Mouse (Mus musculus): Measurements from ENCODE around the gene Ppp1r8.
A peak's percentile ranks its signal among the peaks of the same experiment; 100 is the strongest.

Ppp1r8 gene

DNA sequence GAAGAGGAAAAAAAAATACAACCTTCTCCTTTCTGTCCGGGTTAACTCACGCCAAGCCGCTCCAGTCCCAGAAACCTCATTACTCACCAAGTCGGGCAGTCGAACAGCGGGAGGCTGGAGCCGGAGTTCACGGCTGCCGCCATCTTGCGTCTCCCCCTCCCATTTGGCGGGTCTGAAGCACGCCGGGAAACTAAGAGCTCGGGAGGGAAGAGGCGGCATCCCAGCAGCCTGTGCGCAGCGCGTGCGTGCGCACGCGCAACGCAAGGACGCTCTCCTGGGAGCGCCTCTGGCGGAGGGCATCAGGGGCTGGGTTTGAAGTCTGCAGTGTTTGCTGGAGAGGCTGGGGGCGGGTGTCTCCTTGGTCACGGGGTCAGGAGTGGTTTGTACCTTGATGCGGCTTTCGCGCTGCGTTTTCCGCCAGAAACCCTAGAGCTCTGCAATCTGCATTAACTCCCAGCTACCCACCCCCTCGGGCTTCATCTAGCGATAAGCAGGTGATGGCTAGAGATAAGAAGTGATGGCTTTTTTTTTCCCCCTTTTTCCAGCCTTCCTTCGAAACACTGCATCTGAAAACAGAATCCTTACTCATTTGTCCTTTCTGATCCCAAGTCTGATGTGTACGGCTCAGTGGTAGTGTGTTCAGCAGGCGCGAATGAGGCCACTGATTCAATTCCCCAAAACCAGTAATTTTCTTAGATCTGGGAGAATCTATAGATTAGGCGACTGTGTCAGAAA, at the start of gene Ppp1r8:
TSS of gene Ppp1r8 (minus strand) at position 200 of the 735 bp plus-strand sequence.
- DNase-seq (ENCODE audit: low read depth, low spot score), result peak; percentile 98

DNA sequence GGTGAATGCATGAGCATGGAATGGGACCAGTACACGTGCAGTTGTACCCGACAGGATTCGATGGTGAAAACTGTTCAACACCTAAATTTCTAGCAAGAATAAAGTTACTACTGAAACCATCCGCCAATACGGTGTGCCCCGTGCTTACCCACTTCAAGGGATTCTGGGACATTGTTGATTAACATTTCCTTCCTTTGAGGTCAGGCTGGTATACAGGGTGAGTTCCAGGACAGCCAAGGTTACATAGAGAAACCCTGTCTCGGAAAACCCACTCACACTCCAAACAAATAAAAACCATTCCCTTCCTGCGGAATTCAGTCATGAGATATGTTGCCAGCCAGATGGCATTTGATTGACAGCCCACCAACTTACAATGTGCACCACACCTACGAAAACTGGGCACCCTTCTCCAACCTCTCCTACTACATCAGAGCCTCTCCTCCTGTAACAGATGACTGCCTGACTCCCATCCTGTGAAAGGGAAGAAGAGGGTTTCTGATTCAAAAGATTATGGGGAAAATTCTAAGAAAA, 41.9 kb upstream of the Ppp1r8 start:
- DNase-seq (ENCODE audit: low read depth, low spot score), result peak; percentile 55

DNA sequence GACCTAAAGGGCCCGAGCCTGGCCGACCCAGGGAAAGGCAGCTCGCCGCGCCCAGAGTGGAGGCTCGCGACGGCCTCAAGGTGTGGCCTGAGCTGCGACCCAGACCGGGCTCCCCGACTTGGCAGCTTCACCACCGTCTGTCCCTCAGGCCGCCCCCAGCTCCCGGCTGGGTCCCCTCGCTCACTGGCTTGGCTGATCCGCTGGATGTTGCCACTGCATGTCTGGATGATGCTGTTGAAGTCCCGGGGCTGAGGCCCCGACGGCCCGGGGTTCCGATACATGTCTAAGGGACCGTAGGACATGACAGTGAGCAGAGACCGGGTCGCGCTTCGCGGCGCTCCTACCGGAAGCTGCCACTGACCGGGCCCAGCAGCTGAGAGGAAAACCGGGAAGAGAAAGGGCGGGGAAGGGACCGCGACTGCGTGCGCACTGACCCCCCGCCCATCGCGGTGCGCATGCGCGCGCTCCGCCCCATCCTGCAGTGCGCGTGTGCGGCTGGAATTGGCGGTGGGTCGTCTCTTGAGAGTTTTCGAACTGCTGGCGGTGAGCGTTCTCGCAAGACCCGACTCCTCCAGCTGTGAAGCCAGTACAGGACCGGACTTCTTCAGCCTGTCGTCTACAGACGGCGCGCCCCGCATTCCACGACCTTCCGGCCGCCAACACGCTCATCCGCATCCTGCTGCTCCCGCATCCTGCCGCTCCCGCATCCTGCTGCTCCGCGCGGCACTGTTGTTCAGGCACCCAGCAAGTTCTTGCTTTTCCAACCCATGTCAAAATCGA, 41.3 kb upstream of the Ppp1r8 start, which contains the start of gene Stx12:
TSS of gene Stx12 (minus strand) at position 446 of the 780 bp plus-strand sequence.
- peak; percentile 93 for DNase-seq (ENCODE audit: low read depth, low spot score)

DNA sequence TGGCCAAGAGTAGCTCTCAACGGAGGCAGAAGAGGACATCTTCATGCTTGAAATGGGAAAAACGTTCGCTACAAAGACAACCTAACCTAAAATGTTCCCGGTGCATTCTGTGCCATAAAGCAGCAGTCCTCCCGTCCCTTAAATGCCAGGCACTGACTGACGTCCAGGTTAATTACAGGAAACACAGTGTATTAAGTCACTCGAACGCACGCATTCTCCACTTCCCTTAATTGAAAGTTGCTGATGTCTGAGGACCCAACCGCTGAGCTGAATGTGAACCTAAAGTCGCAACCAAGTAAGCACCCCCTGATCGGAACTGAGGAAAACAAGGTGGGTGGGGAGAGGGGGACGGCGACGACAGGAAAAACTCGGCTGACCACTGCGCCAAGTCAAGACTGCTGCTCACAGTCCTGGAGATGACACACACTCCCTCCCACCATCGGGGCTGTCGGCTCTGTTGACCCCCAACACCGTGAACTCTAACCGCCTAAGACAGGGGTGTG, 40.6 kb upstream of the Ppp1r8 start:
- no peak for DNase-seq (ENCODE audit: low read depth, low spot score)

- no peak for DNase-seq (ENCODE audit: low read depth, low spot score)
These were observed 31.6 kb upstream of the Ppp1r8 start for GRCm38 (mm10) chr4:132874363-132875097.

GRCm38 (mm10) chr4:132873481-132874362, 30.8 kb upstream of the Ppp1r8 start:
- DNase-seq (ENCODE audit: low read depth, low spot score), result no peak

DNA sequence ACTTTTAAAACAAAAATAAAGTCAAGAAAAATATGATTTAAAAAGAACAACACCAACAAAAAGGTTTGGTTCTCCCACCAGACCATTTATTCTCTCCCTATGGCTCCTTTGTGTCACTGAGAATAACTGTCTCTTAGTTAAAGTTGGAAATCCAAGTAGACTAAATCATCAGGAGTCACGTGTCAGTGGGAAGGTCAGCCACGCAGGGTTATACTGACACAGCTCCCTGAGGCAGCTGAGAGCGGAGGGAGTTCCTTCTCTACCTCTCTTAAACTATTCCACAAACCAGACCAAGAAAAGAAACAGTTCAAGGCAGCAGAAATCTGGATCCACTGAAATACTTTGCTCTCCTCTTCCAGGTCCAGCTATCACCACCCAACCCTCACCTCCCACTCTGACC, 28.1 kb upstream of the Ppp1r8 start:
- DNase-seq (ENCODE audit: low read depth, low spot score), result no peak

GRCm38 (mm10) chr4:132864856-132865255, 21.9 kb upstream of the Ppp1r8 start:
- DNase-seq (ENCODE audit: low read depth, low spot score), result no peak

GRCm38 (mm10) chr4:132863012-132863411, 20.0 kb upstream of the Ppp1r8 start:
- DNase-seq (ENCODE audit: low read depth, low spot score), result no peak

DNA sequence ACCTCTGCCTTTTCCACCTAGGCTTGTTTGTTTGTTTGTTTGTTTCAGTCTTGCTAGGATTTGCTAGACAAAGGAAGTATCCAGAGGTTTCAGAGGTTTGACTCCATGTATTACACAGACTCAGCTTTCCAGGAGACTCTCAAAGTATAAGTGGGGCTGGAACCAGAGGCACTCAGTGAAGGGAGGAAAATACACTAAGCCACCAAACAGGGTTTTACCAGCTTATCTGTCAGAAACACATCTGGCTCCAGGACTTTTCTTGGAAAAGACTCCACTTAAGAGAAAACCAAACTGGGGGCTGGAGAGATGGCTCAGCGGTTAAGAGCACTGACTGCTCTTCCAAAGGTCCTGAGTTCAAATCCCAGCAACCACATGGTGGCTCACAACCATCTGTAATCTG, 17.9 kb upstream of the Ppp1r8 start:
- DNase-seq (ENCODE audit: low read depth, low spot score), result no peak

DNA sequence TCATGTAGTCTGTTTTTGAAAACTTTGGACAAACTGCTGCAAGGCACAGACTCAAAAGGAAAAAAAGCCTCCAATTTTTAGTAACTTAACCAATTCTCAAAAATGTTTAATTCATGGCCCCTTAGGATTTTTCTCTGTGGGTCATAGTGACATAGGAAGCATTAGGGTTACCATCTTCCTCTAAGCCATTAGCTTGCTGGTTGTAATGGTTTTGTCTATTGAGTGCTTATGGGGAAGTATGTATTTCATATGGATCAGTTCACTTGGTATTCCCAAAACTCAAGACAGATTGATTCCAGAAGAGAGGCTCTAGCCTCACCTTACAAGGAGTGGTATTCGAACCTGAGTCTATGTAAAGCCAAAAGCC, 719 bp upstream of the Ppp1r8 start:
- DNase-seq (ENCODE audit: low read depth, low spot score), result no peak

DNA sequence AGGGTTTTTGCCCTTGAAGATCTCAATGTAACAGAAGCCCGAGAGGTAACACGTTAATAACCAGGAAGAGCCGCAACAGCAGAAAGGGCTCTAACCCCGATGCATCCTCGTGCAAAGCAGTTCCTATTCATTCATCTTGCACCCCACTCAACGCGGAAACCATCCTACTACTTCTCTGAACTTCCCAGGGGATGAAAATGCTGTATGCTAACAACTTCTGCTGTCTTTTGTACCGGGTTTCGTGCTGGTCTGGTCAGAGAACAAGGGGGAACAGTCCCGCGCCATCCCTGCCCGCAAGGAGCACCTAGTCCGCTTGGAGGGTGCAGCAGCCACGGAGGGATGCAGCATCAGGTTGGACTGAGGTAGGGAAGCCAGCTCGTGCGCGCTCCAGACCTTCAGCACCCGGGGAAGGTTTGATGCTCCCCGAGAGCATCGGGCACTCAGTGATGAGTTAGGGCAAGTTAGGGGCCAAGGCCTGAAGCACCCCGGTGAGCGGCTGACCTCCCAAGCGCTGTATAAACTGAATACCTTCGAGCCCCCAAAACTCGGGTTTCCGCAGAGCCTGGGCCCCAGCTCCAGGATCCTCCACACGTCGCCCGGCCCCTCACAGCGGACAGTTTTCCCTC, 575 bp downstream of the Ppp1r8 start:
- peak; percentile 26 for DNase-seq (ENCODE audit: low read depth, low spot score)

GRCm38 (mm10) chr4:132841493-132841892, 1.5 kb downstream of the Ppp1r8 start:
- DNase-seq (ENCODE audit: low read depth, low spot score), result no peak

- peak; percentile 86 for DNase-seq (ENCODE audit: low read depth, low spot score)
These were observed 19.2 kb downstream of the Ppp1r8 start for GRCm38 (mm10) chr4:132823614-132824366.

DNA sequence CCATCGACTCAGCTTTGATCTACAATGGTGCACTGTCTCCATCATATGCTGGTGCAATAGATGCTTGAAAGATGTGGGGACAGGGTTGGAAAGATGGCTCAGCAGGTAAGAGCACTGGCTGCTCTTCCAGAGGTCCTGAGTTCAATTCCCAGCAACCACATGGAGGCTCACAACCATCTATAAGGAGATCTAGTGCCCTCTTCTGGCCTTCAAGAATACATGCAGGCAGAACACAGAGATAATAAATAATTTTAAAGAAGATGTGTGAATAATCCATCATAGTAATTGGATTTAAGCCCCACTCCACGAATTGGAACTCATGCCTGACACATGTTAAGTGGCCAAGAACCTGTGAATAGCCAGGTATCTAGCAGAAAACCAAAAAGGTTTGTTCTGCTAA, 24.5 kb downstream of the Ppp1r8 start:
- DNase-seq (ENCODE audit: low read depth, low spot score), result no peak

GRCm38 (mm10) chr4:132816855-132817254, 26.1 kb downstream of the Ppp1r8 start:
- no peak for DNase-seq (ENCODE audit: low read depth, low spot score)

DNA sequence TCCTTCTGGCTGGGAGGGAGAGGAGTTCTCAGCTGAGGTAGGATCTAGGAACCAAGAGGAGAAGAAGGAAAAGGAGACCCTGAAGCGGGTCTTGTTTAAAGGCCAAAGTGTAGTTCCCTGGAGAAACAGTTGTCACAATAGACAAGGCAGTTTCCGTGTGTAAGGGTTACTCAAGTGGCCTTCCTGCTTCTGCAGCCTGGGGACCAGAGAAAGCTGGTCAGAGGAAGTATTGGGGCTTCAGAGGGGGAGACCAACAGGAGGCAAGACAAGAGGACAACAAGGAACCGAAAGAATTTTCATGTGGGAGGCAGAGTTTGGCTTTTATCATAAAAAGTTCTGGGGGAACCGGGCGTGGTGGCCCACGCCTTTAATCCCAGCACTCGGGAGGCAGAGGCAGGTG, 26.6 kb downstream of the Ppp1r8 start:
- DNase-seq (ENCODE audit: low read depth, low spot score), result no peak

GRCm38 (mm10) chr4:132809621-132810020, 33.3 kb downstream of the Ppp1r8 start:
- no peak for DNase-seq (ENCODE audit: low read depth, low spot score)

DNA sequence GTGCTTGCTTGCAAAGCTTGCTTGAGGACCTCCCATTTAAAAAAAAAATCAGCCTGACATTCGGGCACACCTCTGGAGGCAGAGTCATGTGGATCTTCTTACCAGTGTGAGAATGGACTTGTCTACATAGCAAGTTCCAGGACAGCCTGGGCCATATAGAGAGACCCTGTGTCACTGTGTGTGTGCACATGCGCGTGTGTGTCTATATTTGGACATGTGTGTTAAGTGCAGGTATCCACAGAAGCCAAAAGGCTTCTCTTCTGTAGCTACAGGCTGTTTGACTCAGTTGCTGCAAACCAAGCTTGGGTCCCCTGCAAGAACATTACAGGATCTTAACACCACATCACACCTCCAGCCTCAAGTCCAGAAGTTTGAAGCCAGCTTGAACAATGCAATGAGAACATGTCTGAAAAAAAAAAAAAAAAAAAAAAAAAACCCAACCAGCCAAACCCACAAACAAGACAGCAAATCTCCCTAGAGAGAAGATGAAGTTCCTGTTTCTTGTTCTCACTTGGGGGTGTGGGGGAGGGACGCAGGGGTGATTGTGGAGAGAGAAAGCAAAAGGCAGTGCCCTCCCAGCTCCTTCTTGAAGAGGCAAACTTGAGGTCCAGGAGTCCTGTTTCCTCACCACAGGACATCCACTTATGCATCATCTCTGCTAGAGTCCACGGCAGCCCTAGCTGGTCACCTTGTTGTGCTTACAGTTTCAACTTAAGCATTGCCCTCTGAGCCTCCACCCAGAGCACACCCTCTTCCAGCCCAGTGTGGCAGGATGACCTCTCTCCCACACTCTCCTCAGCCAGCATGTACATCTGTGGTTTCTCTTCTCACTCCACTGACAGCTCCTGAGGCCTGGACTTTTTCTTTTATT, 35.0 kb downstream of the Ppp1r8 start:
- no peak for DNase-seq (ENCODE audit: low read depth, low spot score)

Data from ES-CJ7 (cell line).